Mouse (Mus musculus): ENCODE measurements around the gene Wipf3. TPM values are rescaled to one million over a fixed set of nuclear protein-coding genes. Genes with fewer than 3 reads are reported as not detected.

The Wipf3 gene
- polyA plus RNA-seq, 1 experiment: 1.9 TPM

GRCm38 (mm10) chr6:54440658-54441057 lies 11.3 kb downstream of the Wipf3 start:
- TF ChIP-seq POLR2A (IDR thresholded peaks at IDR 0.05; ENCODE audit: low read depth, low read length) (no peak), CTCF (conservative IDR thresholded peaks at IDR 0.05; ENCODE audit: insufficient read depth, insufficient read length, low read depth, low read length) (no peak)
- WGBS: 93% methylated on average over 6 of the region's 6 CpGs

GRCm38 (mm10) chr6:54443657-54444056 lies 14.3 kb downstream of the Wipf3 start:
- 77% methylated on average over 4 of the region's 4 CpGs for WGBS

More at GRCm38 (mm10) chr6:54440658-54441057, 11.3 kb downstream of the Wipf3 start:
- Histone ChIP-seq H3K27me3 (replicated peaks; ENCODE audit: control insufficient read depth, insufficient read depth, low read length) (no peaks in the 10 kb centered on the region), H3K4me1 (ENCODE audit: control insufficient read depth, insufficient read depth, low read length) (no peaks in the 10 kb centered on the region), H3K36me3 (ENCODE audit: control insufficient read depth, insufficient read depth, low read length) (no peaks in the 10 kb centered on the region), H3K4me3 (ENCODE audit: insufficient read depth, low read depth, low read length) (no peak overlapping the region), H3K27ac (ENCODE audit: insufficient read depth, low read depth, low read length) (no peak overlapping the region)
- DNase-seq: no peak

DNA sequence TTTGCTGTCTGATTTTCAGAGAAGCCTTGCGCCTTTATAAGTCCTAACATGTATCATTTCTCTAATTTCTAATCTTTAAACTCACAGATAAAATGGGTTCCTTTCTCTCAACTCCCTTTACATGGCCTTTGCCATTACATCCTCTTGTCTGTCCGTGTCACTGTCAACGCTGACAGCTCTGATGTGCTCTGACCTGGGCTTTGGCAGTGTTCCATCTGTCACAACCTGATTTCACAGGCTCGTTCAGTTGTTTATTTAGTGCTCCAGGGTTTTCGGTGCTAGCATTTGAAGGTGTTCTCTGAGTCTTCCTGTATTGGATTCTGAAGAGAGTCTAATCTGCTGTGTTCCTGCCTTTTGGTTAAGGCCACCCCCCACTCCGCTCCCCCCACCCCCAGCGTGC lies 14.7 kb downstream of the Wipf3 start:
- H3K36me3 ChIP-seq (ENCODE audit: control insufficient read depth, insufficient read depth, low read length): no peaks in the 10 kb centered on the region
- no peak for DNase-seq
- no peaks in the 10 kb centered on the region for H3K27me3 ChIP-seq (replicated peaks; ENCODE audit: control insufficient read depth, insufficient read depth, low read length)
- WGBS: 61% methylated on average over 7 of the region's 7 CpGs
- H3K4me1 ChIP-seq (ENCODE audit: control insufficient read depth, insufficient read depth, low read length): no peaks in the 10 kb centered on the region
- no peak overlapping the region for H3K27ac ChIP-seq (ENCODE audit: insufficient read depth, low read depth, low read length)
- no peak overlapping the region for H3K4me3 ChIP-seq (ENCODE audit: insufficient read depth, low read depth, low read length)
- TF ChIP-seq CTCF (conservative IDR thresholded peaks at IDR 0.05; ENCODE audit: insufficient read depth, insufficient read length, low read depth, low read length) (no peak), POLR2A (IDR thresholded peaks at IDR 0.05; ENCODE audit: low read depth, low read length) (no peak)

More at GRCm38 (mm10) chr6:54443657-54444056, 14.3 kb downstream of the Wipf3 start:
- H3K27me3 ChIP-seq (replicated peaks; ENCODE audit: control insufficient read depth, insufficient read depth, low read length): no peaks in the 10 kb centered on the region
- no peak for DNase-seq
- H3K4me1 ChIP-seq (ENCODE audit: control insufficient read depth, insufficient read depth, low read length): no peaks in the 10 kb centered on the region
- H3K27ac ChIP-seq (ENCODE audit: insufficient read depth, low read depth, low read length): no peak overlapping the region
- H3K36me3 ChIP-seq (ENCODE audit: control insufficient read depth, insufficient read depth, low read length): no peaks in the 10 kb centered on the region
- TF ChIP-seq CTCF (conservative IDR thresholded peaks at IDR 0.05; ENCODE audit: insufficient read depth, insufficient read length, low read depth, low read length): no peak
- TF ChIP-seq POLR2A (IDR thresholded peaks at IDR 0.05; ENCODE audit: low read depth, low read length): no peak
- H3K4me3 ChIP-seq (ENCODE audit: insufficient read depth, low read depth, low read length): no peak overlapping the region

- Histone ChIP-seq H3K4me1 (ENCODE audit: control insufficient read depth, insufficient read depth, low read length) (no peaks in the 10 kb centered on the region), H3K4me3 (ENCODE audit: insufficient read depth, low read depth, low read length) (no peak overlapping the region), H3K36me3 (ENCODE audit: control insufficient read depth, insufficient read depth, low read length) (no peaks in the 10 kb centered on the region), H3K27me3 (replicated peaks; ENCODE audit: control insufficient read depth, insufficient read depth, low read length) (no peaks in the 10 kb centered on the region), H3K27ac (ENCODE audit: insufficient read depth, low read depth, low read length) (no peak overlapping the region)
- WGBS: 83% methylated on average over 7 of the region's 7 CpGs
- no peak for DNase-seq
- TF ChIP-seq CTCF (conservative IDR thresholded peaks at IDR 0.05; ENCODE audit: insufficient read depth, insufficient read length, low read depth, low read length) (no peak), POLR2A (IDR thresholded peaks at IDR 0.05; ENCODE audit: low read depth, low read length) (no peak)
Measured at GRCm38 (mm10) chr6:54445249-54445818, 15.9 kb downstream of the Wipf3 start.

DNA sequence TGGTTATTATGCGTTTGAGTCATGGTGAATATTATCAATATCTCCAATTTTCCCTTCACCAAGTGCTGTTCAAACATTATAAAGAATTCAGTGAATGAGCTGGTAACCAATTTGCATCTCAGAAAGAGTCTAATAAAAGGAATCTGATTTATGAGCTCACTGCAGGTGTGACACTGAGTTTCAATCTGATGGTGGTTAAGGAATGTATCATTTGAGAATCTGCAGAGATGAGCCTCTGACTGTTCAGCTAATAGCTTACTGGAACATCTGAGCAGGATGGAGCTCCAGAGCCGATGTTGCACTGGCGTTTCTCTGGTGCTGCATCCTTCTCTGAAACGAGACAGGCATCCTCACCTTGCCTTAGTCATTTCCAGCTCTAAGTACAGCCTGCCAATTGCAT lies 17.9 kb downstream of the Wipf3 start:
- no peak overlapping the region for H3K27ac ChIP-seq (ENCODE audit: insufficient read depth, low read depth, low read length)
- no peaks in the 10 kb centered on the region for H3K36me3 ChIP-seq (ENCODE audit: control insufficient read depth, insufficient read depth, low read length)
- no peaks in the 10 kb centered on the region for H3K4me1 ChIP-seq (ENCODE audit: control insufficient read depth, insufficient read depth, low read length)
- WGBS: 81% methylated on average over 4 of the region's 4 CpGs
- no peak for DNase-seq
- H3K27me3 ChIP-seq (replicated peaks; ENCODE audit: control insufficient read depth, insufficient read depth, low read length): no peaks in the 10 kb centered on the region
- H3K4me3 ChIP-seq (ENCODE audit: insufficient read depth, low read depth, low read length): no peak overlapping the region
- TF ChIP-seq POLR2A (IDR thresholded peaks at IDR 0.05; ENCODE audit: low read depth, low read length) (no peak), CTCF (conservative IDR thresholded peaks at IDR 0.05; ENCODE audit: insufficient read depth, insufficient read length, low read depth, low read length) (no peak)

DNA sequence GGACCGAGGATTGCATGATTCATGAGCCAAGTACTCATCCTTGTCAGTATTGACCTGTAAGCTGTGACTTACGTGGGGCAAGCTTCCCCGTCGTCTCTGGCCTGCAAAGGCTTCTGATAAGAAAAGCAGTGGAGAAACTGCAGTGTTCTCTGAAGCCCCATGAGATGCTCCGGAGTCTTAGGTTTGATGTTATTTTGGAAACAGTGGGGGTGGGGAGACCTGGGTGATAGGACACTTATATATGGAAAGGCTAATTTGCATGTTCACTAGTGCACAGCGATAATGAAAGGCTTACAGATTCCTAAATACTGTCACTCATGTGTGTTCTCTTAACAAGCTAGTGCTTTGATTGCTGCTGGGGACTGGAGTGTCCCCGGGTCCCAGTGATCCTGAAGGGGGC lies 30.3 kb downstream of the Wipf3 start:
- H3K4me1 ChIP-seq (ENCODE audit: control insufficient read depth, insufficient read depth, low read length): no peaks in the 10 kb centered on the region
- H3K36me3 ChIP-seq (ENCODE audit: control insufficient read depth, insufficient read depth, low read length): no peaks in the 10 kb centered on the region
- no peak overlapping the region for H3K4me3 ChIP-seq (ENCODE audit: insufficient read depth, low read depth, low read length)
- WGBS: 56% methylated on average over 7 of the region's 7 CpGs
- TF ChIP-seq CTCF (conservative IDR thresholded peaks at IDR 0.05; ENCODE audit: insufficient read depth, insufficient read length, low read depth, low read length) (no peak), POLR2A (IDR thresholded peaks at IDR 0.05; ENCODE audit: low read depth, low read length) (no peak)
- H3K27ac ChIP-seq (ENCODE audit: insufficient read depth, low read depth, low read length): no peak overlapping the region
- H3K27me3 ChIP-seq (replicated peaks; ENCODE audit: control insufficient read depth, insufficient read depth, low read length): no peaks in the 10 kb centered on the region
- no peak for DNase-seq

DNA sequence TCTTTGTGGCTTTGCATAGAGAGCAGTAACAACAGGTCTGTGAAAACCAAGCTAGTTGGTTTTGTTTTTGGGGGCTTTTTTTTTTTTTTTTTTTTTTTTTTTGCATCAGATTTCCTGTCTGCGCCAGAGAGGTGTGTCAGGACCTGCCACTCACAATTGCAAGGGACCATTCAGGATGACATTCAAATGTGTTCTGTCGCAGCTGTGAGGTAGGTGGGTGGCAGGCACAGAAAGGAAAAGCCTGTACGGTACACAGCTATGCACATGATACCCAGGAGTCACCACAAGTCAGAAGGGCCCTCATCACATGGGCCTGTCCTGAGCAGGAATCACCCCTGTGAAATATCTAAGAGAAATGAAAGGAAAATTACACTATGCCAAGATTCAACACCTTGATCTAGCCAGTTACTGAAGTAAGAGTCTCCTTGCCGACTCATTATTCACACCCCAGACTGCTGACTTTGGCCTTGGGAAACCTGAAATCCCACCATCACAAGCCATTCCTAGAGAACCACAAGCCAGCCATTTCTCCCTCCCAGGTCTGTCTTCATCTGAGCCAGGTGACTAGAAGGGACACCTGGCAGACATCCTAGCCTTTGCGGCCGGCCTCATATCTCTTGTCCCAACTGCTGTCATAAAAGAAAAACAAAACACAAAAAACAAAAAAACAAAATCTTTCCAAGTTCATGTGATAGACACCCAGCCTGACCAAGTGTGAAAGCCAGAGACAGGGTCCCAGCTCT lies 30.9 kb downstream of the Wipf3 start:
- 85% methylated on average over 6 of the region's 6 CpGs for WGBS
- Histone ChIP-seq H3K4me3 (ENCODE audit: insufficient read depth, low read depth, low read length) (no peak overlapping the region), H3K27me3 (replicated peaks; ENCODE audit: control insufficient read depth, insufficient read depth, low read length) (no peaks in the 10 kb centered on the region), H3K4me1 (ENCODE audit: control insufficient read depth, insufficient read depth, low read length) (no peaks in the 10 kb centered on the region), H3K27ac (ENCODE audit: insufficient read depth, low read depth, low read length) (no peak overlapping the region), H3K36me3 (ENCODE audit: control insufficient read depth, insufficient read depth, low read length) (no peaks in the 10 kb centered on the region)
- DNase-seq: no peak
- no peak for TF ChIP-seq CTCF (conservative IDR thresholded peaks at IDR 0.05; ENCODE audit: insufficient read depth, insufficient read length, low read depth, low read length)
- no peak for TF ChIP-seq POLR2A (IDR thresholded peaks at IDR 0.05; ENCODE audit: low read depth, low read length)
